In the genomic region with DNA sequence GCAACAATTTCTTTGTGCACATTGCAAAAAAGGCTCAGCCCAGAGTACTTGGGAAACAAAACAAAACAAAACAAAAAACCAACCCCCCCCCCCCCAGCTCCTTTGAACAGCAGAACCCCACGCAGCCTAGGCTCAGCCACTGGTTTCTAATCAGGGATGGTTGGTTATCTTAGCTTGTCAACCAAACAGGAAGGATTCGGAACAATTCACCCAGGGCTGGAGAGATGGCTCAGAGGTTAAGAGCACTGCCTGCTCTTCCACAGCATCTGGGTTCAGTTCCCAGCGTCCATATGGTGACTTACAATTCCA, we compare ENCODE assay signal across 18 mouse cellular contexts. TPM values are rescaled to one million over a fixed set of nuclear protein-coding genes. Genes with fewer than 3 reads are reported as not detected.
A peak's percentile ranks its signal among the peaks of the same experiment; 100 is the strongest.
DNase-seq lines count a peak whose midpoint lies in the region; ATAC-seq and TF ChIP-seq lines count a peak whose summit lies in the region.
"Had no signal": no experiment of that assay in that cellular context is flagged by ENCODE, and none has a peak within 500 bp of the region (broad histone marks: within the 10 kb centered on the region; RNA-seq: fewer than 3 reads in every experiment).

No protein-coding gene starts in this region.

- ATAC-seq in forebrain, embryonic 12.5 days (ENCODE audit: low FRiP score), result peak; percentile 86
- ATAC-seq in forebrain, embryonic 16.5 days, result peak; percentile 21; the same call in 1 of the 2 replicates
- no peak for ATAC-seq in hindbrain, postnatal 0 days
- no peak for ATAC-seq in neural tube, embryonic 14.5 days (ENCODE audit: low read depth)
- ATAC-seq in megakaryocyte, adult 5-6 weeks (ENCODE audit: poor library complexity, severe bottlenecking), result no peak

- TF ChIP-seq CTCF in hindbrain, postnatal 0 days (IDR thresholded peaks at IDR 0.05; ENCODE audit: low read depth), result no peak

- no peak overlapping the region for H3K4me3 ChIP-seq in forebrain, embryonic 12.5 days (replicated peaks)
- no peak overlapping the region for H3K4me3 ChIP-seq in forebrain, embryonic 16.5 days (replicated peaks; ENCODE audit: low read length)
- H3K4me3 ChIP-seq in hindbrain, postnatal 0 days (ENCODE audit: low read length), result no peak overlapping the region
- no peak overlapping the region for H3K4me3 ChIP-seq in neural tube, embryonic 14.5 days (ENCODE audit: low read depth, low read length)
- H3K4me3 ChIP-seq: heart, embryonic 10.5 days; limb, embryonic 12.5 days; liver, embryonic 15.5 days had no signal

- peaks cover 3% of the 10 kb centered on the region; the same call in 1 of the 2 replicates for H3K36me3 ChIP-seq in forebrain, embryonic 12.5 days (replicated peaks)
- no peaks in the 10 kb centered on the region for H3K36me3 ChIP-seq in forebrain, embryonic 16.5 days (ENCODE audit: control insufficient read depth, insufficient read depth)
- no peaks in the 10 kb centered on the region for H3K36me3 ChIP-seq in hindbrain, postnatal 0 days (ENCODE audit: insufficient read depth, low read length)
- no peaks in the 10 kb centered on the region for H3K36me3 ChIP-seq in neural tube, embryonic 14.5 days (ENCODE audit: control insufficient read depth, insufficient read depth, low read length)
- H3K36me3 ChIP-seq: heart, embryonic 10.5 days; limb, embryonic 12.5 days; liver, embryonic 15.5 days had no signal

- 10% methylated on average over 3 of the region's 3 CpGs for WGBS in forebrain, embryonic 12.5 days
- WGBS in forebrain, embryonic 16.5 days, result 8% methylated on average over 3 of the region's 3 CpGs
- WGBS in hindbrain, postnatal 0 days, result 10% methylated on average over 3 of the region's 3 CpGs
- WGBS in neural tube, embryonic 14.5 days, result 17% methylated on average over 3 of the region's 3 CpGs

- peak overlapping the region; percentile 91 for H3K27ac ChIP-seq in forebrain, embryonic 12.5 days
- H3K27ac ChIP-seq in forebrain, embryonic 16.5 days (ENCODE audit: low read length), result peak overlapping the region; percentile 73
- H3K27ac ChIP-seq in hindbrain, postnatal 0 days, result peak overlapping the region; percentile 70; the same call in 1 of the 2 replicates
- peak overlapping the region; percentile 62 for H3K27ac ChIP-seq in neural tube, embryonic 14.5 days (ENCODE audit: low read depth, low read length)
- H3K27ac ChIP-seq: heart, embryonic 10.5 days; limb, embryonic 12.5 days; liver, embryonic 15.5 days had no signal

- H3K27me3 ChIP-seq in forebrain, embryonic 12.5 days, result no peaks in the 10 kb centered on the region
- no peaks in the 10 kb centered on the region for H3K27me3 ChIP-seq in forebrain, embryonic 16.5 days (replicated peaks; ENCODE audit: control insufficient read depth, insufficient read depth, low read length)
- no peaks in the 10 kb centered on the region for H3K27me3 ChIP-seq in hindbrain, postnatal 0 days (ENCODE audit: insufficient read depth, low read length)
- H3K27me3 ChIP-seq in neural tube, embryonic 14.5 days (ENCODE audit: control insufficient read depth, insufficient read depth, low read length), result no peaks in the 10 kb centered on the region
- H3K27me3 ChIP-seq: limb, embryonic 12.5 days; liver, embryonic 15.5 days had no signal

- no peak overlapping the region for H3K9ac ChIP-seq in forebrain, embryonic 12.5 days
- no peak overlapping the region for H3K9ac ChIP-seq in forebrain, embryonic 16.5 days (replicated peaks; ENCODE audit: low read depth, low read length)
- no peak overlapping the region for H3K9ac ChIP-seq in hindbrain, postnatal 0 days (replicated peaks; ENCODE audit: low read length)
- H3K9ac ChIP-seq in neural tube, embryonic 14.5 days (replicated peaks; ENCODE audit: low read depth, low read length), result no peak overlapping the region
- H3K9ac ChIP-seq: limb, embryonic 12.5 days; liver, embryonic 15.5 days had no signal

- no peak overlapping the region for H3K4me2 ChIP-seq in forebrain, embryonic 12.5 days
- H3K4me2 ChIP-seq in forebrain, embryonic 16.5 days (ENCODE audit: low read length), result no peak overlapping the region
- no peak overlapping the region for H3K4me2 ChIP-seq in hindbrain, postnatal 0 days (ENCODE audit: low read depth, low read length)
- no peak overlapping the region for H3K4me2 ChIP-seq in neural tube, embryonic 14.5 days (ENCODE audit: low read depth, low read length)
- H3K4me2 ChIP-seq: limb, embryonic 12.5 days; liver, embryonic 15.5 days had no signal

- H3K4me1 ChIP-seq in forebrain, embryonic 12.5 days, result peaks cover 30% of the 10 kb centered on the region
- peaks cover 10% of the 10 kb centered on the region for H3K4me1 ChIP-seq in forebrain, embryonic 16.5 days (replicated peaks; ENCODE audit: control insufficient read depth, insufficient read depth, low read length)
- H3K4me1 ChIP-seq in hindbrain, postnatal 0 days (ENCODE audit: insufficient read depth, low read length), result no peaks in the 10 kb centered on the region
- no peaks in the 10 kb centered on the region for H3K4me1 ChIP-seq in neural tube, embryonic 14.5 days (ENCODE audit: control insufficient read depth, insufficient read depth, low read length)
- H3K4me1 ChIP-seq: heart, embryonic 10.5 days; limb, embryonic 12.5 days; liver, embryonic 15.5 days had no signal

- H3K9me3 ChIP-seq in forebrain, embryonic 12.5 days, result no peaks in the 10 kb centered on the region; the same call in 1 of the 2 replicates
- no peaks in the 10 kb centered on the region for H3K9me3 ChIP-seq in forebrain, embryonic 16.5 days (ENCODE audit: control insufficient read depth, low read length)
- H3K9me3 ChIP-seq in hindbrain, postnatal 0 days (ENCODE audit: low read length), result no peaks in the 10 kb centered on the region
- no peaks in the 10 kb centered on the region for H3K9me3 ChIP-seq in neural tube, embryonic 14.5 days (ENCODE audit: control insufficient read depth, low read length)
- H3K9me3 ChIP-seq: heart, embryonic 10.5 days; limb, embryonic 12.5 days; liver, embryonic 15.5 days had no signal

- DNase-seq in hindbrain, postnatal 0 days (ENCODE audit: low spot score), result no peak
- no peak for DNase-seq in cerebellum, postnatal 36 days
- DNase-seq in heart, postnatal 36 days, result no peak
- DNase-seq: adrenal gland, postnatal 10 days; gastrocnemius, postnatal 36 days; heart, postnatal 4 days; kidney, adult 9 months; right cerebral cortex, postnatal 25 days had no signal

- intact Hi-C loops in heart, postnatal 36 days (cut with DNase I), result no loop called here

RNA-seq across cellular contexts. Expression of a gene that starts 0.3 kb away (rescaled TPM):
- 15.5 and 16.3 TPM in 2 replicates for polyA plus RNA-seq in forebrain, embryonic 12.5 days (2016; fragmentation: Nextera tagmentation; extraction: Ambion mirVana)
- 33.5 and 36.4 TPM in 2 replicates for polyA plus RNA-seq in forebrain, embryonic 16.5 days (2015; fragmentation: Nextera tagmentation; extraction: Ambion mirVana)
- 106 and 111 TPM in 2 replicates for total RNA-seq in hindbrain, postnatal 0 days (2014; rRNA removed)
- 72.5 and 88.3 TPM in 2 replicates for polyA plus RNA-seq in hindbrain, postnatal 0 days (2015; fragmentation: Nextera tagmentation; extraction: Ambion mirVana)
- 13.5 and 17.5 TPM in 2 replicates for polyA plus RNA-seq in neural tube, embryonic 14.5 days (2014; fragmentation: Nextera tagmentation; extraction: Ambion mirVana)
- not detected for total RNA-seq in heart, postnatal 36 days (2021)
- not detected in 2 replicates for total RNA-seq in megakaryocyte, adult 5-6 weeks (2015)
- not detected in 2 replicates for total RNA-seq in megakaryocyte, adult 5-6 weeks (2017)
- total RNA-seq: gastrocnemius, postnatal 36 days; heart, postnatal 4 days; monocyte, adult 5-6 weeks had no signal
- polyA plus RNA-seq: heart, embryonic 10.5 days; limb, embryonic 12.5 days; liver, embryonic 15.5 days had no signal

RNA-seq across cellular contexts. Expression of a gene that starts 3.6 kb away (rescaled TPM):
- polyA plus RNA-seq in forebrain, embryonic 12.5 days (2016; fragmentation: Nextera tagmentation; extraction: Ambion mirVana), result not detected in 2 replicates
- not detected in 2 replicates for polyA plus RNA-seq in forebrain, embryonic 16.5 days (2015; fragmentation: Nextera tagmentation; extraction: Ambion mirVana)
- not detected in 2 replicates for total RNA-seq in hindbrain, postnatal 0 days (2014; rRNA removed)
- polyA plus RNA-seq in hindbrain, postnatal 0 days (2015; fragmentation: Nextera tagmentation; extraction: Ambion mirVana), result not detected in 2 replicates
- polyA plus RNA-seq in neural tube, embryonic 14.5 days (2014; fragmentation: Nextera tagmentation; extraction: Ambion mirVana), result not detected in 2 replicates
- total RNA-seq in heart, postnatal 36 days (2021), result 10 to 100 TPM; 89.7 to 92.7 TPM
- not detected in 2 replicates for total RNA-seq in megakaryocyte, adult 5-6 weeks (2015)
- not detected in 2 replicates for total RNA-seq in megakaryocyte, adult 5-6 weeks (2017)
- total RNA-seq: adrenal gland, postnatal 10 days; gastrocnemius, postnatal 36 days; left cerebral cortex, adult 18-20 months; monocyte, adult 5-6 weeks had no signal
- polyA plus RNA-seq: limb, embryonic 12.5 days; liver, embryonic 15.5 days had no signal

RNA-seq across cellular contexts. Expression of a gene that starts 24.9 kb away (rescaled TPM):
- polyA plus RNA-seq in forebrain, embryonic 12.5 days (2016; fragmentation: Nextera tagmentation; extraction: Ambion mirVana), result 0.14 and 0.17 TPM in 2 replicates
- polyA plus RNA-seq in forebrain, embryonic 16.5 days (2015; fragmentation: Nextera tagmentation; extraction: Ambion mirVana), result 0.07 and 0.08 TPM in 2 replicates
- total RNA-seq in hindbrain, postnatal 0 days (2014; rRNA removed), result 0.11 and 0.16 TPM in 2 replicates
- polyA plus RNA-seq in hindbrain, postnatal 0 days (2015; fragmentation: Nextera tagmentation; extraction: Ambion mirVana), result 0.14 and 0.45 TPM in 2 replicates
- polyA plus RNA-seq in neural tube, embryonic 14.5 days (2014; fragmentation: Nextera tagmentation; extraction: Ambion mirVana), result 0.11 and 0.13 TPM in 2 replicates
- total RNA-seq in heart, postnatal 36 days (2021), result not detected
- total RNA-seq in megakaryocyte, adult 5-6 weeks (2015), result not detected in 2 replicates
- total RNA-seq in megakaryocyte, adult 5-6 weeks (2017), result not detected in 2 replicates
- total RNA-seq: adrenal gland, postnatal 10 days; gastrocnemius, postnatal 36 days; heart, postnatal 4 days; monocyte, adult 5-6 weeks had no signal
- polyA plus RNA-seq: heart, embryonic 10.5 days; limb, embryonic 12.5 days; liver, embryonic 15.5 days; thymus, postnatal 0 days had no signal

Comparison
In these comparisons a context has a peak if more than half of its experiments do, and no peak if none do; other contexts are left out.
1. ATAC-seq: peak in forebrain, embryonic 12.5 days (single experiment) and forebrain, embryonic 16.5 days (single experiment); none in hindbrain, postnatal 0 days (single experiment), neural tube, embryonic 14.5 days (single experiment) and megakaryocyte, adult 5-6 weeks (single experiment).
2. Peak in every context shown above with its lines, with median percentiles within 50 percentile points of each other: H3K27ac ChIP-seq.